Mouse (Mus musculus): ENCODE data around the gene Ddr1. TPM values are rescaled to one million over a fixed set of nuclear protein-coding genes. Genes with fewer than 3 reads are reported as not detected.
A peak's percentile ranks its signal among the peaks of the same experiment; 100 is the strongest.

The Ddr1 gene
- polyA plus RNA-seq, 1 experiment, result 61.6 TPM

- no peaks in the 10 kb centered on the region for H3K9me3 ChIP-seq (replicated peaks; ENCODE audit: control insufficient read depth, insufficient read depth, low read length, poor library complexity, severe bottlenecking)
- H3K27me3 ChIP-seq (ENCODE audit: control insufficient read depth, insufficient read depth, low read length, poor library complexity, severe bottlenecking), result no peaks in the 10 kb centered on the region
- no peak overlapping the region for H3K9ac ChIP-seq (ENCODE audit: low read depth, poor library complexity, severe bottlenecking)
- H3K4me1 ChIP-seq (ENCODE audit: control insufficient read depth, insufficient read depth, low read length), result no peaks in the 10 kb centered on the region
- TF ChIP-seq EP300 (IDR thresholded peaks at IDR 0.05; ENCODE audit: insufficient read depth, low read depth, low read length), result no peak
- H3K4me3 ChIP-seq (ENCODE audit: low read depth, low read length), result no peak overlapping the region
- H3K27ac ChIP-seq (ENCODE audit: insufficient read depth, low read length), result no peak overlapping the region
- H3K36me3 ChIP-seq (ENCODE audit: control insufficient read depth, insufficient read depth, low read length, poor library complexity, severe bottlenecking), result no peaks in the 10 kb centered on the region
Measured at GRCm38 (mm10) chr17:35741589-35742226, 37.3 kb upstream of the Ddr1 start.

GRCm38 (mm10) chr17:35740276-35740880 lies 36.0 kb upstream of the Ddr1 start:
- TF ChIP-seq POLR2A (IDR thresholded peaks at IDR 0.05; ENCODE audit: insufficient read depth, low read length), result no peak
- TF ChIP-seq CTCF (IDR thresholded peaks at IDR 0.05; ENCODE audit: low read depth, low read length), result no peak
- TF ChIP-seq EP300 (IDR thresholded peaks at IDR 0.05; ENCODE audit: insufficient read depth, low read depth, low read length), result no peak
- no peaks in the 10 kb centered on the region for H3K4me1 ChIP-seq (ENCODE audit: control insufficient read depth, insufficient read depth, low read length)
- no peak overlapping the region for H3K27ac ChIP-seq (ENCODE audit: insufficient read depth, low read length)
- no peaks in the 10 kb centered on the region for H3K36me3 ChIP-seq (ENCODE audit: control insufficient read depth, insufficient read depth, low read length, poor library complexity, severe bottlenecking)
- H3K27me3 ChIP-seq (ENCODE audit: control insufficient read depth, insufficient read depth, low read length, poor library complexity, severe bottlenecking), result no peaks in the 10 kb centered on the region
- no peaks in the 10 kb centered on the region for H3K9me3 ChIP-seq (replicated peaks; ENCODE audit: control insufficient read depth, insufficient read depth, low read length, poor library complexity, severe bottlenecking)
- H3K4me3 ChIP-seq (ENCODE audit: low read depth, low read length), result no peak overlapping the region
- no peak overlapping the region for H3K9ac ChIP-seq (ENCODE audit: low read depth, poor library complexity, severe bottlenecking)

- Histone ChIP-seq H3K27ac (ENCODE audit: insufficient read depth, low read length) (no peak overlapping the region), H3K9me3 (replicated peaks; ENCODE audit: control insufficient read depth, insufficient read depth, low read length, poor library complexity, severe bottlenecking) (no peaks in the 10 kb centered on the region), H3K4me3 (ENCODE audit: low read depth, low read length) (no peak overlapping the region), H3K36me3 (ENCODE audit: control insufficient read depth, insufficient read depth, low read length, poor library complexity, severe bottlenecking) (no peaks in the 10 kb centered on the region), H3K4me1 (ENCODE audit: control insufficient read depth, insufficient read depth, low read length) (no peaks in the 10 kb centered on the region), H3K27me3 (ENCODE audit: control insufficient read depth, insufficient read depth, low read length, poor library complexity, severe bottlenecking) (no peaks in the 10 kb centered on the region), H3K9ac (ENCODE audit: low read depth, poor library complexity, severe bottlenecking) (no peak overlapping the region; the same call in 1 of the 2 replicates)
- peak; percentile 76 for TF ChIP-seq CTCF (IDR thresholded peaks at IDR 0.05; ENCODE audit: low read depth, low read length)
- no peak for TF ChIP-seq EP300 (IDR thresholded peaks at IDR 0.05; ENCODE audit: insufficient read depth, low read depth, low read length)
Measured at GRCm38 (mm10) chr17:35739675-35740074, 35.3 kb upstream of the Ddr1 start.

- TF ChIP-seq POLR2A (IDR thresholded peaks at IDR 0.05; ENCODE audit: insufficient read depth, low read length), result no peak
- TF ChIP-seq CTCF (IDR thresholded peaks at IDR 0.05; ENCODE audit: low read depth, low read length), result peak; percentile 84
- no peak overlapping the region for H3K27ac ChIP-seq (ENCODE audit: insufficient read depth, low read length)
- no peaks in the 10 kb centered on the region for H3K36me3 ChIP-seq (ENCODE audit: control insufficient read depth, insufficient read depth, low read length, poor library complexity, severe bottlenecking)
- H3K27me3 ChIP-seq (ENCODE audit: control insufficient read depth, insufficient read depth, low read length, poor library complexity, severe bottlenecking), result no peaks in the 10 kb centered on the region
- no peaks in the 10 kb centered on the region for H3K9me3 ChIP-seq (replicated peaks; ENCODE audit: control insufficient read depth, insufficient read depth, low read length, poor library complexity, severe bottlenecking)
- H3K4me1 ChIP-seq (ENCODE audit: control insufficient read depth, insufficient read depth, low read length), result no peaks in the 10 kb centered on the region
- no peak overlapping the region for H3K4me3 ChIP-seq (ENCODE audit: low read depth, low read length)
- no peak overlapping the region for H3K9ac ChIP-seq (ENCODE audit: low read depth, poor library complexity, severe bottlenecking)
Measured at GRCm38 (mm10) chr17:35737743-35738142, 33.3 kb upstream of the Ddr1 start.

- Histone ChIP-seq H3K36me3 (ENCODE audit: control insufficient read depth, insufficient read depth, low read length, poor library complexity, severe bottlenecking) (no peaks in the 10 kb centered on the region), H3K4me1 (ENCODE audit: control insufficient read depth, insufficient read depth, low read length) (no peaks in the 10 kb centered on the region), H3K27ac (ENCODE audit: insufficient read depth, low read length) (no peak overlapping the region), H3K9me3 (replicated peaks; ENCODE audit: control insufficient read depth, insufficient read depth, low read length, poor library complexity, severe bottlenecking) (no peaks in the 10 kb centered on the region), H3K27me3 (ENCODE audit: control insufficient read depth, insufficient read depth, low read length, poor library complexity, severe bottlenecking) (no peaks in the 10 kb centered on the region), H3K4me3 (ENCODE audit: low read depth, low read length) (no peak overlapping the region), H3K9ac (ENCODE audit: low read depth, poor library complexity, severe bottlenecking) (no peak overlapping the region)
- TF ChIP-seq CTCF (IDR thresholded peaks at IDR 0.05; ENCODE audit: low read depth, low read length), result peak; percentile 98
- TF ChIP-seq POLR2A (IDR thresholded peaks at IDR 0.05; ENCODE audit: insufficient read depth, low read length), result no peak
Measured at GRCm38 (mm10) chr17:35736280-35736960, 32.0 kb upstream of the Ddr1 start.

- H3K4me3 ChIP-seq (ENCODE audit: low read depth, low read length), result no peak overlapping the region
- no peaks in the 10 kb centered on the region for H3K27me3 ChIP-seq (ENCODE audit: control insufficient read depth, insufficient read depth, low read length, poor library complexity, severe bottlenecking)
- H3K36me3 ChIP-seq (ENCODE audit: control insufficient read depth, insufficient read depth, low read length, poor library complexity, severe bottlenecking), result no peaks in the 10 kb centered on the region
- H3K27ac ChIP-seq (ENCODE audit: insufficient read depth, low read length), result no peak overlapping the region
- H3K9ac ChIP-seq (ENCODE audit: low read depth, poor library complexity, severe bottlenecking), result no peak overlapping the region
- H3K9me3 ChIP-seq (replicated peaks; ENCODE audit: control insufficient read depth, insufficient read depth, low read length, poor library complexity, severe bottlenecking), result no peaks in the 10 kb centered on the region
- H3K4me1 ChIP-seq (ENCODE audit: control insufficient read depth, insufficient read depth, low read length), result no peaks in the 10 kb centered on the region
- TF ChIP-seq CTCF (IDR thresholded peaks at IDR 0.05; ENCODE audit: low read depth, low read length) (no peak), POLR2A (IDR thresholded peaks at IDR 0.05; ENCODE audit: insufficient read depth, low read length) (no peak), EP300 (IDR thresholded peaks at IDR 0.05; ENCODE audit: insufficient read depth, low read depth, low read length) (no peak)
Measured at GRCm38 (mm10) chr17:35734478-35734877, 30.1 kb upstream of the Ddr1 start.

Measured in ES-Bruce4 (cell line).